Mouse (Mus musculus) telencephalon, adult 2 months (tissue): ENCODE data around the gene Ccr7.

Source experiments
- DNase-seq: peaks from one replicate; pipeline ENCODE4 v3.0.0-alpha.2; 2011; ENCODE audit warnings: low read depth, low spot score

Ccr7 gene

DNA sequence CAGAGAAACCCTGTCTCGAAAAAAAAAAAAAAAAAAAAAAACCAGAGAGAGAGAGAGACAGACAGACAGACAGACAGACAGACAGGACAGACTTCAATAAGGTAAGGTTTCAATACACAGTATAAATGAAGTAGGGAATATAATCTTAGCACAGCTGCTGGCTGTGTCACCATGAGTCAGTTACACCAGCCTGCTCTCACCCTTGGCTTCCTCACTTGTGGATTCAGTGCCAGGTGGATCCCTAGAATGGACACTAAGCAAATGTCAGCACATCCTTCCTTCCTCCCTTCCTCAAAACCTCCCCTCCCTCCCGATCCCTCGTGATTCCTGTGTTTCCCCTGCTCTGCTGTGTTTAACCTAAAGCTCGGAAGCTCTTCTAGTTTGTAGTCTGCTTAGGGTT lies 17.5 kb downstream of the Ccr7 start:
- no peak for DNase-seq

DNA sequence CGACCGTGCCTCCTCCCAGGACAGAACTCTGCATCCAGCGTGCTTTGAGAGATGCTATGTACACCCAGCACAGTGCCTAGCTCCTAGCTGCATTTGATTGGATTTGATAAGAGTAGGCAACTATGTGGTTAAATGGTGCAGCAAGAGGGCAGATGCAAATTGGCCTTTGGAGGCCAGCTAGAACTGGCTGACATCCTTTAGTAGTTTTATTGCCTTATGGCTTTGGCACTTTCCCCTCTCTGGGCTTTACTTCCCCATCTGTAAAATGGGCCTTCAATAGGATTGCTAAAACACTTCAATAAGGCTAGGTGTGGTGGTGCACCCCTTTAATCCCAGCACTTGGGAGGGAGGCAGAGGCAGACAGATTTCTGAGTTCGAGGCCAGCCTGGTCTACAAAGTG lies 17.9 kb downstream of the Ccr7 start:
- DNase-seq, result no peak

DNA sequence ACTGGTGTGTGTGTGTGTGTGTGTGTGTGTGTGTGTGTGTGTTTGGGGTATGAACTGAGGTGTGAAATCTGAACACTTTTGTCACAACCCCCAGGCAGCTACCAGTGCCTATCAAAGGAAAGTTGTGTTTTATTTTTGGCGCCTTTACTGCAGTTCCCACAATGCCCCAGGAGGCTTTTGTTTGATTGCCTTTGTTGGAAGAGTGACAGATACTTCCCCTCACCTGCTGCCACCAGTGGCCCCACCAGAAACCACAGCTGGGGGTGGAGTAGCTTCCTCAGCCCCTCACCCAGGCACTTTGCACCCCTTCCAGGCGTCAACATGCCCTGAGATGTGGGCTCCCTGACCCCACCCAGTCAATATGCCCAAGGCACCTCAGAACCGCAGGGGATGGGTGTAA lies 18.5 kb downstream of the Ccr7 start:
- no peak for DNase-seq

DNA sequence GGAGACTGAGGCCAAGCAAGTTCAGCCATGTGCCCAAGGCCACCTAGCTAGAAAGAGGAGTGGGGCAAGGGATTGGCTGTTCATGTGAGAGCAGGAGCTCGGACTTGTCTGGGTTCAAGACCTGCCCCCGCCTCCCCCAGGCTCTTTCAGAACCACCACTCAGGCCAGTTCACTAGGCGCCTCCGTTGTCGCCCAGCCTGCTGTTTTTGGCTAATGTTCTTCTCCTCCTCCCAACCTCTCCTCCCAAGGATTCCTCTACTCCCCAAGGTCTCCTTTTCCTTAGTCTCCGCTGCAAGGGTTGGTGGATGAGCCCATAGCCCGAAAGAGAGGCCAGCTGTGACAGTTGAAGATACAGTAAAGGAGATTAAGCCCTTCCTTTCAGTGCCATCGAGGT lies 19.8 kb downstream of the Ccr7 start:
- DNase-seq, result no peak

GRCm38 (mm10) chr11:99134266-99135046 lies 20.4 kb downstream of the Ccr7 start:
- no peak for DNase-seq

DNA sequence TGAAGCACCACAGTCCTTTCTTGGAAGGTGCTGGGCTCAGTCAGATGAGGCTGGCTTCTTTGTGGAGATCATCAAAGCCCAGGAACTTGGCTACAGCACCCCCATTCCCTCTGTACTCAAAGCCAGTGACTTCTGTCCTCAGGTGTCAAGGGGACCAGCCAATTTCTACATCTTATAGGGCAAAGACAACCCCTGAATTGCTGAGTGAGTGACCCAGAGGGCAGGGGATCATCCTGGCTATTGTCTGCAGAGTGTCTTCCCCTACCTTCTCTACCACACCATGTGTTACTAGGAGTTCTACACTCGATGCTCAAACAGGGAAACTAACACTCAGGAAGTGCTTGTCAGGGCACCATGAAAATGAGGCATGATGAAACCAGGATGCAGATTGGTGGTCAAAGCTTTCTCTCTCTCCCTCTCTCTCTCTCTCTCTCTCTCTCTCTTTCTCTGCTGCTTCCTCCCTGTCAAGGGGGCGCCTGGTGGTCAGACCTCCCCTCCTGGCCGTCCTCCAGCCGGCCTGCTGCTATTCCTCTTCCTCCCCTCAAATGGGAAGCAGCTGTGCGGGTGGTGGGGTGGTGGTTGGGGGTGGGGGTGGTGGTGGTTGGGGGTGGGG lies 21.5 kb downstream of the Ccr7 start:
- no peak for DNase-seq

- DNase-seq, result no peak
These were observed 22.7 kb downstream of the Ccr7 start for GRCm38 (mm10) chr11:99132091-99132730.

DNA sequence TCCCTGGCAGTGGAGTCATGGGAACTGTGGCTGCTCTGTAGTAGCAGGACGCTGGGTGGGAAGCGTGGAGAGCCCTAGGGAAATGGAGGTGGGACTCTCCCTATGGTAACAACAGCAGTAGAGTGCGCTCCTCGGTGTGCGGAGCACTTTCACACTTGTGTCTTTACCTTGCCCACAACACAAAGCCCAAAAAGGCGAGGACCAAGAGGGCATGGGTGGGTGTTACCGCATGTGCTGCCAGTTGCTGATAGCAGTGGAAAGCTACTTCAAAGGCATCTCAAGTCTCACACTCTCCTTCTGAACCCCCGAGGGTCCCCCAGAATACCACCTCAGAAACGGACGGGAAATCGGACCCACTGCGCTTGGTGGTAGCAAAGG lies 23.4 kb downstream of the Ccr7 start:
- no peak for DNase-seq

- no peak for DNase-seq
These were observed 24.0 kb downstream of the Ccr7 start for GRCm38 (mm10) chr11:99130736-99131462.

GRCm38 (mm10) chr11:99129287-99129686 lies 25.6 kb downstream of the Ccr7 start:
- DNase-seq, result no peak

DNA sequence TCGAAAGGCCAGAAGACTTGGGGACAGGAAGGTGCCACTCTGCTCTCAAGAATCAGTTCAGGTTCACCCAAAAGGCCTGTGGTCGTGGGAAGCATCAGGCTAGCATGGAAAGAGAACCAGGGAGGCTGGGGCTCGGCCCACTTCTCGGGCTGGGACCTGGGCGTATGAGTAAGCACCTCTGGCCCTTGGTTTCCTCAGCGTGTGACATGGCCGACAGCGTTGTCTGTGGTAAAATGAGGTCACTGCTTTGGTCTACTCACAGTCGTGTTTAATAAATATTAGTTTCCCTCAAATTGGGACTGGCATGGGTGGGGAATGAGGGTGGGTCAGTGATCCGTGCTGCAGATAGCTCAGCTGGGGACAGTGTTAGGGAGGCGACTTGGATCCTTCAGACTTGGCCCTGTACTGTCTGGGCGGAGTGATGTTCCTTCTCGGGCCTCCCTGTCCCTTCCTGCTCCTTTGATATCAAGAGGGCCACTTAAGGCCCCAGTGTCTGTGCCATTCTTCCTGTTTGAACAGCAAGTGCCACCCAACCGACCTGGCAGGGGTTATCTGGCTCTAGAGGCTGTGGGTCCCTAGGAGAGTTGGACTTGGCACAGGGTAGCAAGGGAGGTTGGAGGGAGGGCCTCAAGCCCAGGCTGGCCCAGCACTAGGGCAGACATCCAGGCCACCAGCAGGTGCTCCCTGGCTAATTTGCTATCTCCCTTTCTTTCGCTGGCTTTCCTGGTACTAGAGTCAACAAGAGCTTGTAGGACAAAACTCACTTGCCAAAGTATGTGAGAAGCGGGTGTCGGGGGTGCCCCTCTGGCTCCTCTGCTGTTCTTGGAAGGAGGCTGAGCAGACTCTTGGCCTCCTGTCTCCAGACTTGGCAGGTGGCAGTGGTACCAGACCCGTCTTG lies 26.8 kb downstream of the Ccr7 start:
- no peak for DNase-seq

- DNase-seq, result peak; percentile 68
These were observed 28.2 kb downstream of the Ccr7 start for GRCm38 (mm10) chr11:99126482-99127253.

GRCm38 (mm10) chr11:99124635-99125029 lies 30.2 kb downstream of the Ccr7 start:
- DNase-seq, result peak; percentile 22

GRCm38 (mm10) chr11:99123977-99124634 lies 30.8 kb downstream of the Ccr7 start:
- DNase-seq, result no peak

DNA sequence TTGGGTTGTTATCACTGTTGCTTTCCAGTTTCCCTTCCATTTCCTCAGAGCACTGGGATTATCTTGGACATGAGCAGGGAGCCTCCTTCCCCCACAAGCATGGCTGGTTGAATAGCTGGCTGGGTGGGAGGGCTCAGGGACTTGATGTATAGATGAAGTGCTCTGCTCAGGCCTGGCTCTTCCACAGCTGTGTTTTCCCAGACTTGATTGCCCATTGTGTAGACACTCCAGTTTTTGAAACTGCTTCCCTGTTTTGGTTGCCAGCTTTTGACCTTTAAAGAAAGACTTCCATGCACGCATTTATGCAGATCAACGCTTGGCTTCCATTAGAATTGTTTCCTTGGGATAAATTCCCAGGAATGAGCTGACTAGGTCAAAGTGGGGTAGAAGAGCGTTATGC lies 32.2 kb downstream of the Ccr7 start:
- DNase-seq, result no peak

- peak; percentile 68 for DNase-seq
These were observed 33.7 kb downstream of the Ccr7 start for GRCm38 (mm10) chr11:99121218-99121631.

DNA sequence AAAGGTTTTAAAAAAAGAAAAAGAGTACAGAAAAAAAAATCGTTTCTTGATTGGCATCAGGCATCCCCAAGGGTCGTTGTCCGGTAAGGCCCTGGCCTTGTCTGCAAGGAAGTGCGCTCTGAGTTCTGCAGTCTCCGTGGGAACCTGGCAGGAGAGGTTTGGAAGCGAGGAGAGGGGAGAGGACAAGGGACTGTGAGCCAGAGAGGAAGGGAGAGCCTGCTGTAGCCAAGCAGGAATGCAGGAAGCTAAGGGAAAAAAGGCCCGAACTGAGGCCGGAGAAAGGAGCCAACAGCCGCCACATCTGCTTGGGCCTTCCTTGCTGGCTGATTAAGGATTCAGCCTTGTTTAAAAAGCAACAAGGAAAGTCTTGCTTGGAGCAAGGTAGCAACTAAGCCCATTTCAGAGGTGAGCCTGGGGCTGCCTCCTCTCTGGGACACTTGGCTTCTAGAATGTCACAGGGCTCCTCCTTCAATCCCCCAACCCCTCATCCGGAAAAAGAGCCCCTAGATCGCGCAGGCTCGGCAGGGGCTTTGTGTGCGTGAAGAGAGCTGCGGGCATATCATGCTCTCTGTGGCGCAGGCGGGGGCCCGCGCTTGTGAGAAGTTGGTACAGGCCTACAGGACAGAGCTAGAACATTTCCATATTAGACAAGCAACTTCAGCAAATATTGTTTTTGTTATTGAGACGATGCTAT lies 34.2 kb downstream of the Ccr7 start:
- DNase-seq, result no peak

GRCm38 (mm10) chr11:99118963-99119362 lies 35.9 kb downstream of the Ccr7 start:
- no peak for DNase-seq

DNA sequence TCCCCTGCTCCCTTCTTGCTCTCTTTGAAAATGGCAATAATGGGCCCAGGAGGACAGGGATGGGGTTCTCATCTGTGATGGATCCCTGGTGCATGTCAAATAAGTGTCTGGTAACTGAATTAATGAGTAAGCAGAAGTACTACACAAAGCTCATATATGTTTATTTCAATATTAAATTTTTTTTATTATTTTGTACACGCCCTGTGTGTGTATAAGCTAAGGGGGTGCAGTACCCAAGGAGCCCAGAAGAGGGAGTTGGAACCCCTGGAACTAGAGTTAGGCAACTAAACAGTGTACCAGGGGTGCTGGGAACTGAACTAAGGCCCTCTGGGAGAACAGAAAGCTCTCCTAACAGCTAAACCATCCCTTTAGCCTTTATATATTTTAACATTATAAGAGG lies 36.5 kb downstream of the Ccr7 start:
- DNase-seq, result no peak
